Mouse (Mus musculus) forebrain, embryonic 15.5 days (tissue): ENCODE measurements around the gene Fam229b. TPM values are rescaled to one million over a fixed set of nuclear protein-coding genes. Genes with fewer than 3 reads are reported as not detected.
A peak's percentile ranks its signal among the peaks of the same experiment; 100 is the strongest.

ENCODE experiments used
- ATAC-seq: fragments of 200-750 bp; cut with Nextera tagmentation; replicated peaks from 2 replicates; pipeline ENCODE4 v1.8.0; 2017; ENCODE audit warnings: mild to moderate bottlenecking, moderate TSS enrichment, moderate library complexity
- H3K27ac ChIP-seq: fragments of 300-500 bp; sonication (generic); replicated peaks from 2 replicates; pipeline ENCODE4 v1.5.1; 2015; ENCODE audit warnings: mild to moderate bottlenecking, inconsistent platforms
- H3K27me3 ChIP-seq: fragments of 300-500 bp; sonication (generic); 2 replicates; pipeline ENCODE4 v1.6.1; 2015; ENCODE audit warnings: inconsistent platforms
- H3K36me3 ChIP-seq: fragments of 300-500 bp; sonication (generic); 2 replicates; pipeline ENCODE4 v1.6.1; 2015; ENCODE audit warnings: mild to moderate bottlenecking, inconsistent platforms
- H3K4me1 ChIP-seq: fragments of 300-500 bp; sonication (generic); 2 replicates; pipeline ENCODE4 v1.6.1; 2015; ENCODE audit warnings: inconsistent platforms
- H3K4me2 ChIP-seq: fragments of 300-500 bp; sonication (generic); replicated peaks from 2 replicates; pipeline ENCODE4 v1.6.1; 2015; ENCODE audit warnings: mild to moderate bottlenecking, inconsistent platforms
- H3K4me3 ChIP-seq: fragments of 300-500 bp; sonication (generic); 2 replicates; pipeline ENCODE4 v1.5.1; 2015; ENCODE audit warnings: mild to moderate bottlenecking, inconsistent platforms
- H3K9ac ChIP-seq: fragments of 300-500 bp; sonication (generic); replicated peaks from 2 replicates; pipeline ENCODE4 v1.6.1; 2015; ENCODE audit warnings: mild to moderate bottlenecking, inconsistent platforms
- H3K9me3 ChIP-seq: fragments of 300-500 bp; sonication (generic); 2 replicates; pipeline ENCODE4 v1.6.1; 2016; ENCODE audit warnings: inconsistent platforms
- WGBS: fragments of 180-500 bp; shearing (Covaris S2); methylation state at CpG from one replicate; pipeline ENCODE4 v1.1.7; 2015; ENCODE audit warnings: mixed read lengths; 5-methylcytosine and 5-hydroxymethylcytosine counted together
- polyA plus RNA-seq: library from polyadenylated mRNA; unstranded; fragments of >200 nt; fragmentation: Nextera tagmentation; extraction: Ambion mirVana; gene quantifications from 2 replicates; pipeline ENCODE4 v1.2.1, GENCODE M21; 2015

Fam229b gene
- polyA plus RNA-seq, result 26.0 and 29.4 TPM in 2 replicates

GRCm38 (mm10) chr10:39133462-39134310, at the start of gene Fam229b, which contains the start of gene Tube1:
Gene Fam229b (minus strand): TSS chr10:39133914.
Gene Tube1 (plus strand): TSS chr10:39133976.
- Histone ChIP-seq H3K4me2 (peak within 1 kb of the TSS; percentile 80), H3K36me3 (peaks cover 11% of the 10 kb centered on the region), H3K4me3 (peak within 1 kb of the TSS; percentile 73), H3K27ac (peak within 1 kb of the TSS; percentile 83), H3K9me3 (no peaks in the 10 kb centered on the region), H3K4me1 (peaks cover 15% of the 10 kb centered on the region), H3K27me3 (no peaks in the 10 kb centered on the region), H3K9ac (peak within 1 kb of the TSS; percentile 74)
- 4% methylated on average over 47 of the region's 47 CpGs for WGBS
- ATAC-seq, result peak; percentile 93

GRCm38 (mm10) chr10:39176981-39177380, 43.3 kb upstream of the Fam229b start:
- Histone ChIP-seq H3K9me3 (no peaks in the 10 kb centered on the region), H3K4me1 (peaks cover 18% of the 10 kb centered on the region), H3K9ac (no peak overlapping the region), H3K27ac (no peak overlapping the region), H3K36me3 (no peaks in the 10 kb centered on the region), H3K4me3 (no peak overlapping the region), H3K4me2 (no peak overlapping the region), H3K27me3 (no peaks in the 10 kb centered on the region)
- ATAC-seq, result no peak
- 91% methylated on average over 5 of the region's 5 CpGs for WGBS

- WGBS, result 24% methylated on average over 13 of the region's 13 CpGs
- Histone ChIP-seq H3K36me3 (no peaks in the 10 kb centered on the region), H3K27ac (peak overlapping the region; percentile 99), H3K4me2 (peak overlapping the region; percentile 69), H3K9ac (peak overlapping the region; percentile 28; the same call in 1 of the 2 replicates), H3K27me3 (no peaks in the 10 kb centered on the region; the same call in 1 of the 2 replicates), H3K4me3 (0 out of 2 replicates have a peak overlapping the region, but pooled peaks have one; percentile 8), H3K9me3 (no peaks in the 10 kb centered on the region), H3K4me1 (peaks cover 35% of the 10 kb centered on the region)
- ATAC-seq, result no peak
Observed at GRCm38 (mm10) chr10:39173077-39173476, 39.4 kb upstream of the Fam229b start.

GRCm38 (mm10) chr10:39172540-39172931, 38.8 kb upstream of the Fam229b start:
- Histone ChIP-seq H3K4me2 (peak overlapping the region; percentile 69), H3K4me3 (no peak overlapping the region; the same call in 1 of the 2 replicates), H3K27ac (peak overlapping the region; percentile 99), H3K9me3 (no peaks in the 10 kb centered on the region), H3K4me1 (peaks cover 35% of the 10 kb centered on the region), H3K27me3 (no peaks in the 10 kb centered on the region; the same call in 1 of the 2 replicates), H3K36me3 (no peaks in the 10 kb centered on the region), H3K9ac (0 out of 2 replicates have a peak overlapping the region, but pooled peaks have one; percentile 28)
- 78% methylated on average over 6 of the region's 6 CpGs for WGBS
- no peak for ATAC-seq

GRCm38 (mm10) chr10:39171603-39172539, 38.2 kb upstream of the Fam229b start:
- peak; percentile 81 for ATAC-seq
- Histone ChIP-seq H3K4me2 (peak overlapping the region; percentile 69), H3K27ac (peak overlapping the region; percentile 99), H3K4me1 (peaks cover 35% of the 10 kb centered on the region), H3K27me3 (no peaks in the 10 kb centered on the region; the same call in 1 of the 2 replicates), H3K9me3 (no peaks in the 10 kb centered on the region), H3K36me3 (no peaks in the 10 kb centered on the region), H3K9ac (peak overlapping the region; percentile 69), H3K4me3 (peak overlapping the region; percentile 46)
- 7% methylated on average over 26 of the region's 26 CpGs for WGBS

- 0% methylated on average over 19 of the region's 19 CpGs for WGBS
- H3K9ac ChIP-seq, result peak overlapping the region; percentile 69
- H3K4me2 ChIP-seq, result peak overlapping the region; percentile 69
- peak; percentile 95 for ATAC-seq
- no peaks in the 10 kb centered on the region for H3K9me3 ChIP-seq
- no peaks in the 10 kb centered on the region; the same call in 1 of the 2 replicates for H3K27me3 ChIP-seq
- peaks cover 40% of the 10 kb centered on the region for H3K4me1 ChIP-seq
- no peaks in the 10 kb centered on the region for H3K36me3 ChIP-seq
- H3K4me3 ChIP-seq, result peak overlapping the region; percentile 46
- H3K27ac ChIP-seq, result peak overlapping the region; percentile 99
Observed at GRCm38 (mm10) chr10:39171134-39171533, 37.4 kb upstream of the Fam229b start.

GRCm38 (mm10) chr10:39170706-39171105, 37.0 kb upstream of the Fam229b start:
- WGBS, result 7% methylated on average over 6 of the region's 6 CpGs
- no peaks in the 10 kb centered on the region for H3K9me3 ChIP-seq
- peak overlapping the region; percentile 46 for H3K4me3 ChIP-seq
- no peaks in the 10 kb centered on the region for H3K36me3 ChIP-seq
- 0 out of 2 replicates have a peak overlapping the region, but pooled peaks have one; percentile 10 for H3K9ac ChIP-seq
- ATAC-seq, result peak; percentile 4; the same call in 1 of the 2 replicates
- peaks cover 45% of the 10 kb centered on the region for H3K4me1 ChIP-seq
- no peaks in the 10 kb centered on the region; the same call in 1 of the 2 replicates for H3K27me3 ChIP-seq
- H3K4me2 ChIP-seq, result peak overlapping the region; percentile 69
- peak overlapping the region; percentile 68 for H3K27ac ChIP-seq

- peaks cover 48% of the 10 kb centered on the region for H3K4me1 ChIP-seq
Observed at GRCm38 (mm10) chr10:39170181-39170580, 36.5 kb upstream of the Fam229b start.

GRCm38 (mm10) chr10:39169642-39170041, 35.9 kb upstream of the Fam229b start:
- Histone ChIP-seq H3K4me2 (peak overlapping the region; percentile 69), H3K9me3 (no peaks in the 10 kb centered on the region), H3K36me3 (no peaks in the 10 kb centered on the region), H3K9ac (0 out of 2 replicates have a peak overlapping the region, but pooled peaks have one; percentile 14), H3K4me3 (peak overlapping the region; percentile 20), H3K27ac (peak overlapping the region; percentile 68), H3K4me1 (peaks cover 52% of the 10 kb centered on the region), H3K27me3 (no peaks in the 10 kb centered on the region; the same call in 1 of the 2 replicates)
- peak; percentile 5; the same call in 1 of the 2 replicates for ATAC-seq
- WGBS, result 34% methylated on average over 9 of the region's 9 CpGs

More at GRCm38 (mm10) chr10:39170181-39170580, 36.5 kb upstream of the Fam229b start:
- Histone ChIP-seq H3K36me3 (no peaks in the 10 kb centered on the region), H3K27ac (peak overlapping the region; percentile 68), H3K4me2 (peak overlapping the region; percentile 69), H3K4me3 (peak overlapping the region; percentile 46), H3K27me3 (no peaks in the 10 kb centered on the region; the same call in 1 of the 2 replicates), H3K9ac (0 out of 2 replicates have a peak overlapping the region, but pooled peaks have one; percentile 14), H3K9me3 (no peaks in the 10 kb centered on the region)
- 0 out of 2 replicates have a peak, but pooled peaks have one; percentile 3 for ATAC-seq
- 3% methylated on average over 8 of the region's 8 CpGs for WGBS

- Histone ChIP-seq H3K27me3 (no peaks in the 10 kb centered on the region; the same call in 1 of the 2 replicates), H3K9me3 (no peaks in the 10 kb centered on the region), H3K4me1 (peaks cover 43% of the 10 kb centered on the region), H3K36me3 (no peaks in the 10 kb centered on the region), H3K4me3 (no peak overlapping the region), H3K27ac (no peak overlapping the region), H3K4me2 (no peak overlapping the region), H3K9ac (no peak overlapping the region)
- no peak for ATAC-seq
- WGBS, result 86% methylated on average over 11 of the region's 11 CpGs
Observed at GRCm38 (mm10) chr10:39167611-39168010, 33.9 kb upstream of the Fam229b start.

- H3K4me1 ChIP-seq, result peaks cover 32% of the 10 kb centered on the region
- H3K27me3 ChIP-seq, result no peaks in the 10 kb centered on the region; the same call in 1 of the 2 replicates
- WGBS, result 13% methylated on average over 11 of the region's 11 CpGs
- peak overlapping the region; percentile 88 for H3K27ac ChIP-seq
- H3K4me3 ChIP-seq, result peak overlapping the region; percentile 40
- ATAC-seq, result peak; percentile 46
- peak overlapping the region; percentile 39 for H3K9ac ChIP-seq
- H3K9me3 ChIP-seq, result no peaks in the 10 kb centered on the region
- H3K36me3 ChIP-seq, result no peaks in the 10 kb centered on the region
- H3K4me2 ChIP-seq, result peak overlapping the region; percentile 39
Observed at GRCm38 (mm10) chr10:39165632-39166115, 32.0 kb upstream of the Fam229b start.
